Mouse (Mus musculus) urinary bladder, postnatal 10 days (tissue): ENCODE results near the gene Gm45062.

ENCODE experiments used
- DNase-seq: peaks from one replicate; pipeline ENCODE4 v3.0.0; 2022; ENCODE audit warnings: low spot score

The Gm45062 gene

GRCm38 (mm10) chr6:8474316-8474715 lies 215.1 kb downstream of the Gm45062 start:
- DNase-seq: no peak

DNA sequence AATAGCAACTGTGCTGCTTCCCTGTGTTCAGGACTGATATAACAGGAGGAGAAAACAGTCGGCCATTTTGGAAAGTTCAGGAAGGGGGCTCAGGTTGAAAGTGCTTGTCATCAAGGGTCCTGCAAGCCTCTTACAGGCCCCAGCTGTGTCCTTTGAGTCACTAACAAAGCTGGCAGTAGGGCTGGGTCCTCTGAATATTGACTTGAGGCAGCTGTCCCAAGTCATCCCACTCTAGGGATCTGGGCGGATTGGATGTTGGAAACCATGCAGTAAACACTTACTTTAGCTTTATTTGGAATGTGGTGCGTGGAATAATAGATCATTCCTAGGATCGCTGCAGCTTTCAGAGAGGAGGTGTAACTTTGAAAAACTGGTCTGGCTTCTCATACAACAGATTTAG lies 215.6 kb downstream of the Gm45062 start:
- DNase-seq: no peak

DNA sequence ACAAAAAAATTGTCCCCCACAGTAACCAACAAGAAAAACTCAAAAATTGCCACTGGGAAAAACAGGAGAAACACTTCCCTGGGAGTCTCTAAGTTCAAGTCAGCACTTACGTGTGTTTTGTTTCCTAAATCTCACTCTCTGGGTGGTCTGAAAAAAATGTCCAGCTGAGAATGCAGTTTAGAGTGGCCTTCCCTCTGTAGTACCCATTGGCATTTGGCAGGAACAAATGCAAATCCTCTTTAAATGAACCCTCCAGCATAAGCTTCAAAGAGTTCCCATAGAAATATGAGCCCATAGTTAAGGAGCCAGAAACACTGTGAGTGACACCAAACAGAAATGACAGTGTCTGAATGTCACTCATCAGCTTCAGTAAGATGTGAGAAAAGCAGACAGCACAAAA lies 219.9 kb downstream of the Gm45062 start:
- DNase-seq: no peak

GRCm38 (mm10) chr6:8484437-8485275 lies 225.4 kb downstream of the Gm45062 start:
- no peak for DNase-seq

- DNase-seq: no peak
Observed at GRCm38 (mm10) chr6:8485414-8486175, 226.3 kb downstream of the Gm45062 start.

GRCm38 (mm10) chr6:8486391-8487043 lies 227.3 kb downstream of the Gm45062 start:
- no peak for DNase-seq

DNA sequence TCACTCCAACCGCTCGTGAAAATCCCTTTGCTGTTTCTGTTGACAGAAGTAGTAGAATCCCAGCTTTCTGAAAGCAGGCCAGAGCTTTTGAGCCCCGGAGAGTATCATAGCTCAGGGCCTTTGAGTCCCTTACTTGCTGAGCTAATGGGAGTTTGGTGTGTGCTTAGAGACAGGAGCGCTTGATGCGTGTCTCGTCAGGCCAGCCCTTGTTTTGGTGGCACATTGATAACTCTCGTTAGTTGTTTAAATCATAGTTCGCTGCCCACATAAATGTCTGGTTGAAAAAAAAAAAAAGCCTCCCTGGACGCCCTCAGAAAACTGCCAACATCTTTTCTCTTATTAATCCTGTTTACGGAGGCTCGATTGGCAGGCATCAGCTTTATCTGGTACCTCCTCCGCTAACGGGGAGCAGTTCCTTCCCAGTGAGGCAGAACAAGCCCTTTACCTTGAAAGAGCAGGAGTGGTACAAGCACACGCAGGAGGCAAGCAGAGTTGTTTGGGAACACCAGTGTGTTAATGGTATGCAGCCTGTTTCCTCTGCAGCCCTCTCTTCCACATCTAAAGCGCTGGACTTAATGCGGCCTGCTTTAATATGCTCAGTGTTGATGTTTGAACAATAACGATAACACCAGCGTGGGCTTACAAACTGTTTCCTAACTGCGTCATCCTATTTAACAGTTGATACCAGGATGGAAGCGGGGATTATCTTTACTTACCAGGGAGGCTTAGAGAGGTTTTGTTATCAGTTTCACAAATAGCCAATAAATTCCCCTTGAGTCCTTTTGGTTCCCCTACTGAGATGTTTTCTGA lies 228.0 kb downstream of the Gm45062 start:
- no peak for DNase-seq

- no peak for DNase-seq
Observed at GRCm38 (mm10) chr6:8488249-8488648, 229.0 kb downstream of the Gm45062 start.

DNA sequence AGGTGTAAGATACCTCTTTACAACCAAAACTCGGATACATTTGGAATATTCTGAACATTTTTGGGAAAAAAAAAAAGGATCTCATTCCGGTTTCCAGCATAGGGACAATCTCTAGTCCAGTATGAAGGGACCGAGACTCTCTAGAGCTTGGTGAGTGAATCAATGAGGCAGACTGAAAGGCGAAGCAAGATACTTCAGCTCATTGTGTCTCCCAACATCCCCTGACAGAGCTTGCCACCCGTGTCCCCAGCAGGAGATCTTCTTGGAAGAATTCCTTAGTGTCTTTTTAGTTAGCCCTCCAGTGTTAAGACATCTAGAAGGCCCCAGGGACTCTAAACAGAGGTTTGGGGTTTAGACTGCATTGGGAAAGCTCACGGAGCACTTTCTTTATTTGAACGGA lies 230.0 kb downstream of the Gm45062 start:
- DNase-seq: no peak

DNA sequence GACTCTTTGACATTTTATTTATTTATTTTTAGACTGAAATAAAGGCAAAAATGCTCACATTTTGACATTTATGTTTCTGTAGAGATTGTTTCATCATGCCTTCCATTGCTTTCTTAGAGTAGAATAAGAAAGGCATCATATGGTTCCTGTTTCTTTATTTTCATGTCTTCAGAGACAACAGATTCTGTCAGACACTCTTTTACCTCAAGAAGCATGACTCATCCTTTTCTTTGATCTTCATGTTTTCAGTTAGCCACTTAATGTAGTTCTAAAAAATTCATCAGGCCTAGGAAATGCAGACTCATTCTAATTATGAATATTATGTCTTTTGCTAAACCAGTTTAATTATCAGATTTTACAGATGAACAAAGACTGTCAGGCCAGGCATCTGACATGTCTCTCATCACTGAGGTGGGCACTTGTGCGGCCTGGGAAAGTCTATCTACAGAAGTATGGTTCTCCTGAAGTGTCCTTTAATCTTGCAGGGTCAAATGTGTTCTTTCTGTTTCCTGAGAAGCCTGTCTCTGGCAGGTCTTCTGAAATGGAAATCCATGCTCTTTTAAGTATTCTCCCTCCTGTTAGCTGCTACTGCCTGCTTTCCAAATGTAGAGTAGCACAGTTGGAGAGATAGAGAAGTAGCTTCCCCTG lies 230.8 kb downstream of the Gm45062 start:
- DNase-seq: no peak

- no peak for DNase-seq
Observed at GRCm38 (mm10) chr6:8492248-8492647, 233.0 kb downstream of the Gm45062 start.

- DNase-seq: no peak
Observed at GRCm38 (mm10) chr6:8495109-8495826, 236.0 kb downstream of the Gm45062 start.

GRCm38 (mm10) chr6:8495827-8496222 lies 236.6 kb downstream of the Gm45062 start:
- no peak for DNase-seq

DNA sequence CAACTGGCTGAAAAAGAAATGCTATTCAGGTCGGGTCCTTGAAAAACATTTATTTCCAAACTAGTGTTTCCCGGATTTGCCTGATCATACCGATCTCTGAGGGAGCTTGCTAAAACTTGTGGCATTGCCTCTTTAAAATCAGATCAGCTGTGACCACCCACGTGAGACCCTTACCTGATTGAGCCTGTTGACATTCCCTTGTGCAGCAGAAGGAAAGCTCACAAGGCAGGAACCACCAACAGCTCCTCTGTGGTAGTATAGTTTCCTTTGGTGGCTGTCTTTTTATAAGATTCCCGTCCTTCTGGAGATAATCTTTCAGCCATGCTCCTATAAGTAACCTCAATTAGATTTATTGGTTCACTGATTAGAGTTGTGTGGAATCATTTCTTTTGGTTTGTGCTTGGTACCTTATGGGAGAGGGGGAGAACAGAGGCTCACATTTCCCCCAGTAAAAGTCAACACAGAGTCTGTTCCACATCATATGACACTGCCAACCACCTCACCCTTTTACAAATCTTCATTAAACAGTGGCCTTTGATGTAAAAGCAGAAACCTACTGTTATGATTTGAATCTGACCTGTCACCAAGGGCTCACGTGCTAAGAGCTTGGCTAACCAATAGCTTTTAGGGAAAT lies 238.1 kb downstream of the Gm45062 start:
- no peak for DNase-seq

GRCm38 (mm10) chr6:8497868-8498257 lies 238.6 kb downstream of the Gm45062 start:
- no peak for DNase-seq

GRCm38 (mm10) chr6:8498961-8499360 lies 239.7 kb downstream of the Gm45062 start:
- no peak for DNase-seq

DNA sequence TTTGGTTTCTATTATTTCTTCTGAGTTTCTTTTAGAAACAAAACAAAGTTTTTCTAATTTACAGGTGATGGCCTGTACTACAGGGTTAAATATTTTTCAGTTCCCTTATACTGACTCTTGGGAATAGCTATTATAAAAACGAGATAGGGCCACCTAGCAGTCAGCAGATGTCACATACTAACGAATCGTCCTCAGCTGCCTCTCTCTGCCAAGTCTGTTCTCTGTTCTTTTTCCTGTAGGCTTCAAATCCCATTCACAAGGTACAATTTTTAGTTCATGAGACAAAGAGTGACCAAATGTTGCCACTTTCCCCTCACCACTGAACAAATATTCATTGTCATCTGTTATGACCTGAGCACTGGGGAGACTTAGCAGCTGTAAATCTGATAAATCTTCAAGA lies 244.7 kb downstream of the Gm45062 start:
- DNase-seq: no peak

DNA sequence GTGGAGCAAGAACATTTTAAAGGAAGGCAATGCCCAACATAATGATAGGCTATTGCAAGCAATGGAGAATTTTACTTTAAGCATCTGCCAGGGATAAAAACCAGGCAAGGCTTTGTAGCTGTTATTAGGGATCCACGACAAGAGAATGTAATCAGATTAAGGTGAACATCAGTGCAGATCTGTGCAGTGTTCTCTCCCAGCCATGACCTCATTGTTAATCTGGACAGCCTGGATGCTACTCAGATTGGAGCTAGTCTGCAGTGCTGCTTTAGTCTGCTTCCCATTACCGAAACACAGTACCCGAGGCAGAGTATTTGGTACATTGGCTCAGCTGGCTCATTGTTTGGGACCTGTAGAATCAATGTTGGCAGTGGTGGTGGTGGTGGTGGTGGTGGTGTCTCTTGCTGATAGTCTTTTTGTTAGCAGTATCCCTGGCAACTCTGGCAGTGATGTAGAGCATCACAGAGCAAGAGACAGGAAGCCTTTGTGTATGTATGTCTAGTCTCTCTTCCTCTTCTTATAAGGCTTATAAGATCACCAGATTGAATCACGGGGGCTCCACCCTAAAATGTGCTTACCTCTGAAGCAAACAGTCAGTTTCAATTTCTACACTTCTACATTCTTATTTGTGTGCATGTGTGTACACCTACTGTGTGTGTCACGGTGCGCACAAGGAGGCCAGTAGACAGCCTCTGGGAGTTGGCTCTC lies 245.4 kb downstream of the Gm45062 start:
- no peak for DNase-seq

DNA sequence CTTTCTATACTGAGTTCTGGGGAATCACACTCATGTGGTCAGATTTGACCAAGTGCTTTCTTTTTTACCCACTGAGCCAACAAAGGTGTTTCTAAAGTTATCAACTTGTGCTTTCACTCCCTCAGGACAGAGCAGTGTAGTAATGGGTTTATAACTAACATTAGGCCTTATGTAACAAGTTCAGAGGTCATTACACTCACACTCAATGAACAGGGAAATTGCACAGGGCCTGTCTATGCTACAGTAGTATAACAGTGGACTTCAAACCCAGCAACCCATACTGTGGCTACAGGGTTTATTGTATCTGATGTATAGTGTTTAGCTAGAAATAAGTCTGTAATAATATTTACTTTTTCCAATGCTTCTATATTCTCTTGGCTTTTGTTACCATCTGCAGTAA lies 247.4 kb downstream of the Gm45062 start:
- DNase-seq: no peak
